Mouse (Mus musculus) 3134 (cell line): ENCODE measurements around the gene Degs1.

Experiments
- DNase-seq: peaks from one replicate; pipeline ENCODE4 v3.0.0-alpha.2; 2011; ENCODE audit warnings: low spot score; ENCODE audit not compliant: insufficient read length; ENCODE audit errors: extremely low read depth

The Degs1 gene

GRCm38 (mm10) chr1:182227141-182227963 lies 55.3 kb downstream of the Degs1 start:
- DNase-seq: no peak

- DNase-seq: no peak
Measured at GRCm38 (mm10) chr1:182226261-182226660, 56.3 kb downstream of the Degs1 start.
